Mouse (Mus musculus): ENCODE measurements around the gene Tmprss13. TPM values are rescaled to one million over a fixed set of nuclear protein-coding genes. Genes with fewer than 3 reads are reported as not detected.
A peak's percentile ranks its signal among the peaks of the same experiment; 100 is the strongest.

The Tmprss13 gene
- total RNA-seq, 4 experiments from 2014 or later = not detected

GRCm38 (mm10) chr9:45329577-45329976 lies 10.7 kb downstream of the Tmprss13 start:
- DNase-seq (ENCODE audit: low spot score in 2 of 2) = no peak

GRCm38 (mm10) chr9:45337406-45337805 lies 18.5 kb downstream of the Tmprss13 start:
- no peak for DNase-seq (ENCODE audit: low spot score in 2 of 2)

- DNase-seq (ENCODE audit: low spot score in 2 of 2) = no peak
These were observed 24.2 kb downstream of the Tmprss13 start for GRCm38 (mm10) chr9:45343066-45343465.

GRCm38 (mm10) chr9:45345516-45345915 lies 26.6 kb downstream of the Tmprss13 start:
- no peak for DNase-seq (ENCODE audit: low spot score in 2 of 2)

- peak in 1 of 2 experiments; percentile 19 for DNase-seq (ENCODE audit: low spot score in 2 of 2)
These were observed 27.4 kb downstream of the Tmprss13 start for GRCm38 (mm10) chr9:45346276-45346675.

- no peak for DNase-seq (ENCODE audit: low spot score in 2 of 2)
These were observed 29.7 kb downstream of the Tmprss13 start for GRCm38 (mm10) chr9:45348560-45348959.

- DNase-seq (ENCODE audit: low spot score in 2 of 2) = no peak
These were observed 30.3 kb downstream of the Tmprss13 start for GRCm38 (mm10) chr9:45349181-45349580.

- DNase-seq (ENCODE audit: low spot score in 2 of 2) = no peak
These were observed 31.0 kb downstream of the Tmprss13 start for GRCm38 (mm10) chr9:45349851-45350250.

GRCm38 (mm10) chr9:45355192-45355591 lies 36.3 kb downstream of the Tmprss13 start:
- no peak for DNase-seq (ENCODE audit: low spot score in 2 of 2)

GRCm38 (mm10) chr9:45358356-45358755 lies 39.5 kb downstream of the Tmprss13 start:
- no peak for DNase-seq (ENCODE audit: low spot score in 2 of 2)

GRCm38 (mm10) chr9:45362051-45362461 lies 43.2 kb downstream of the Tmprss13 start:
- DNase-seq (ENCODE audit: low spot score in 2 of 2) = no peak

GRCm38 (mm10) chr9:45363639-45364214 lies 44.8 kb downstream of the Tmprss13 start:
- DNase-seq (ENCODE audit: low spot score in 2 of 2) = no peak

- no peak for DNase-seq (ENCODE audit: low spot score in 2 of 2)
These were observed 48.8 kb downstream of the Tmprss13 start for GRCm38 (mm10) chr9:45367716-45368115.

- no peak for DNase-seq (ENCODE audit: low spot score in 2 of 2)
These were observed 49.5 kb downstream of the Tmprss13 start for GRCm38 (mm10) chr9:45368341-45368901.

- no peak for DNase-seq (ENCODE audit: low spot score in 2 of 2)
These were observed 51.2 kb downstream of the Tmprss13 start, which contains the start of gene Fxyd6 for GRCm38 (mm10) chr9:45370117-45370561. Fxyd6 (plus strand) TSS chr9:45370185.

GRCm38 (mm10) chr9:45370616-45371336 lies 51.9 kb downstream of the Tmprss13 start:
- no peak for DNase-seq (ENCODE audit: low spot score in 2 of 2)

GRCm38 (mm10) chr9:45371337-45371707 lies 52.4 kb downstream of the Tmprss13 start:
- DNase-seq (ENCODE audit: low spot score in 2 of 2) = no peak

- no peak for DNase-seq (ENCODE audit: low spot score in 2 of 2)
These were observed 55.0 kb downstream of the Tmprss13 start for GRCm38 (mm10) chr9:45373896-45374295.

GRCm38 (mm10) chr9:45374988-45375502 lies 56.1 kb downstream of the Tmprss13 start:
- no peak for DNase-seq (ENCODE audit: low spot score in 2 of 2)

- no peak for DNase-seq (ENCODE audit: low spot score in 2 of 2)
These were observed 57.5 kb downstream of the Tmprss13 start for GRCm38 (mm10) chr9:45376427-45376826.

- DNase-seq (ENCODE audit: low spot score in 2 of 2) = no peak
These were observed 58.0 kb downstream of the Tmprss13 start for GRCm38 (mm10) chr9:45376883-45377282.

Measured in left cerebral cortex, adult 8-10 months (tissue).